Mouse (Mus musculus) forebrain, embryonic 12.5 days (tissue): ENCODE data around the gene Nfib. TPM values are rescaled to one million over a fixed set of nuclear protein-coding genes. Genes with fewer than 3 reads are reported as not detected.
A peak's percentile ranks its signal among the peaks of the same experiment; 100 is the strongest.

ENCODE experiments used
- ATAC-seq: fragments of 200-750 bp; cut with Nextera tagmentation; 2 replicates; pipeline ENCODE4 v1.8.0; 2017; ENCODE audit warnings: moderate TSS enrichment; ENCODE audit not compliant: low FRiP score
- H3K27ac ChIP-seq: fragments of 300-500 bp; sonication (generic); 2 replicates; pipeline ENCODE4 v1.5.1; 2016; ENCODE audit warnings: mild to moderate bottlenecking
- H3K27me3 ChIP-seq: fragments of 300-500 bp; sonication (generic); 2 replicates; pipeline ENCODE4 v1.6.1; 2016; ENCODE audit warnings: mild to moderate bottlenecking
- H3K36me3 ChIP-seq: fragments of 300-500 bp; sonication (generic); replicated peaks from 2 replicates; pipeline ENCODE4 v1.6.1; 2016; ENCODE audit warnings: mild to moderate bottlenecking
- H3K4me1 ChIP-seq: fragments of 300-500 bp; sonication (generic); 2 replicates; pipeline ENCODE4 v1.6.1; 2016
- H3K4me2 ChIP-seq: fragments of 300-500 bp; sonication (generic); 2 replicates; pipeline ENCODE4 v1.6.1; 2016; ENCODE audit warnings: mild to moderate bottlenecking, moderate library complexity
- H3K4me3 ChIP-seq: fragments of 300-500 bp; sonication (generic); replicated peaks from 2 replicates; pipeline ENCODE4 v1.5.1; 2016; ENCODE audit warnings: mild to moderate bottlenecking
- H3K9ac ChIP-seq: fragments of 300-500 bp; sonication (generic); 2 replicates; pipeline ENCODE4 v1.6.1; 2016; ENCODE audit warnings: mild to moderate bottlenecking
- H3K9me3 ChIP-seq: fragments of 300-500 bp; sonication (generic); 2 replicates; pipeline ENCODE4 v1.6.1; 2016
- WGBS: fragments of 180-500 bp; shearing (Covaris S2); methylation state at CpG from one replicate; pipeline ENCODE4 v1.1.7; 2016; 5-methylcytosine and 5-hydroxymethylcytosine counted together
- polyA plus RNA-seq: library from polyadenylated mRNA; unstranded; fragments of >200 nt; fragmentation: Nextera tagmentation; extraction: Ambion mirVana; gene quantifications from 2 replicates; pipeline ENCODE4 v1.2.1, GENCODE M21; 2016

The Nfib gene
- polyA plus RNA-seq, 1 experiment from 2014 or later, result 103 TPM

- Histone ChIP-seq H3K4me3 (no peak overlapping the region), H3K4me1 (peaks cover 28% of the 10 kb centered on the region), H3K27me3 (no peaks in the 10 kb centered on the region), H3K36me3 (no peaks in the 10 kb centered on the region; the same call in 1 of the 2 replicates), H3K27ac (no peak overlapping the region), H3K9ac (no peak overlapping the region), H3K4me2 (no peak overlapping the region), H3K9me3 (no peaks in the 10 kb centered on the region)
- 89% methylated on average over 4 of the region's 4 CpGs for WGBS
- no peak for ATAC-seq
These were observed 250.6 kb downstream of the Nfib start for GRCm38 (mm10) chr4:82454989-82455388.

GRCm38 (mm10) chr4:82453341-82453740 lies 252.2 kb downstream of the Nfib start:
- H3K4me1 ChIP-seq, result peaks cover 21% of the 10 kb centered on the region
- H3K27ac ChIP-seq, result no peak overlapping the region
- H3K9me3 ChIP-seq, result no peaks in the 10 kb centered on the region

GRCm38 (mm10) chr4:82452905-82453304 lies 252.6 kb downstream of the Nfib start:
- no peak overlapping the region for H3K27ac ChIP-seq
- H3K27me3 ChIP-seq, result no peaks in the 10 kb centered on the region
- no peak overlapping the region for H3K4me2 ChIP-seq
- H3K36me3 ChIP-seq, result no peaks in the 10 kb centered on the region; the same call in 1 of the 2 replicates
- no peak overlapping the region for H3K9ac ChIP-seq
- no peak for ATAC-seq
- peaks cover 24% of the 10 kb centered on the region for H3K4me1 ChIP-seq
- WGBS, result 91% methylated on average over 4 of the region's 4 CpGs
- no peaks in the 10 kb centered on the region for H3K9me3 ChIP-seq
- H3K4me3 ChIP-seq, result no peak overlapping the region

More at GRCm38 (mm10) chr4:82453341-82453740, 252.2 kb downstream of the Nfib start:
- no peak overlapping the region for H3K4me3 ChIP-seq
- no peak for ATAC-seq
- H3K27me3 ChIP-seq, result no peaks in the 10 kb centered on the region
- no peak overlapping the region for H3K4me2 ChIP-seq
- H3K36me3 ChIP-seq, result no peaks in the 10 kb centered on the region; the same call in 1 of the 2 replicates
- H3K9ac ChIP-seq, result no peak overlapping the region

GRCm38 (mm10) chr4:82447061-82447671 lies 258.4 kb downstream of the Nfib start:
- Histone ChIP-seq H3K27ac (peak overlapping the region; percentile 73), H3K27me3 (no peaks in the 10 kb centered on the region), H3K4me1 (peaks cover 18% of the 10 kb centered on the region), H3K36me3 (no peaks in the 10 kb centered on the region), H3K9ac (no peak overlapping the region), H3K4me3 (no peak overlapping the region), H3K9me3 (no peaks in the 10 kb centered on the region), H3K4me2 (peak overlapping the region; percentile 17)
- ATAC-seq, result peak; percentile 64; the same call in 1 of the 2 replicates
- WGBS, result 18% methylated on average over 8 of the region's 8 CpGs

- no peak for ATAC-seq
- H3K27ac ChIP-seq, result no peak overlapping the region
- H3K4me3 ChIP-seq, result no peak overlapping the region
- 86% methylated on average over 1 of the region's 1 CpGs for WGBS
- H3K9ac ChIP-seq, result no peak overlapping the region
- H3K36me3 ChIP-seq, result no peaks in the 10 kb centered on the region
- H3K4me1 ChIP-seq, result peaks cover 18% of the 10 kb centered on the region
- H3K27me3 ChIP-seq, result no peaks in the 10 kb centered on the region
- H3K4me2 ChIP-seq, result no peak overlapping the region
- no peaks in the 10 kb centered on the region for H3K9me3 ChIP-seq
These were observed 261.5 kb downstream of the Nfib start for GRCm38 (mm10) chr4:82444078-82444477.

GRCm38 (mm10) chr4:82443441-82443840 lies 262.1 kb downstream of the Nfib start:
- Histone ChIP-seq H3K4me3 (no peak overlapping the region), H3K4me2 (no peak overlapping the region), H3K36me3 (no peaks in the 10 kb centered on the region), H3K27me3 (no peaks in the 10 kb centered on the region), H3K27ac (no peak overlapping the region), H3K9me3 (no peaks in the 10 kb centered on the region), H3K4me1 (peaks cover 18% of the 10 kb centered on the region), H3K9ac (no peak overlapping the region)
- 92% methylated on average over 5 of the region's 5 CpGs for WGBS
- no peak for ATAC-seq

- Histone ChIP-seq H3K27me3 (no peaks in the 10 kb centered on the region), H3K9me3 (no peaks in the 10 kb centered on the region), H3K4me3 (no peak overlapping the region), H3K4me2 (no peak overlapping the region), H3K36me3 (no peaks in the 10 kb centered on the region), H3K27ac (no peak overlapping the region), H3K4me1 (peaks cover 18% of the 10 kb centered on the region), H3K9ac (no peak overlapping the region)
- 82% methylated on average over 5 of the region's 5 CpGs for whole genome bisulfite sequencing
- no peak for ATAC-seq
These were observed 262.5 kb downstream of the Nfib start for GRCm38 (mm10) chr4:82443003-82443402.

GRCm38 (mm10) chr4:82440606-82441005 lies 264.9 kb downstream of the Nfib start:
- no peaks in the 10 kb centered on the region for H3K27me3 ChIP-seq
- H3K9me3 ChIP-seq, result no peaks in the 10 kb centered on the region
- ATAC-seq, result no peak
- H3K27ac ChIP-seq, result no peak overlapping the region
- peaks cover 27% of the 10 kb centered on the region for H3K4me1 ChIP-seq
- H3K4me2 ChIP-seq, result no peak overlapping the region
- no peak overlapping the region for H3K4me3 ChIP-seq
- H3K36me3 ChIP-seq, result no peaks in the 10 kb centered on the region
- 95% methylated on average over 2 of the region's 2 CpGs for WGBS
- H3K9ac ChIP-seq, result no peak overlapping the region

GRCm38 (mm10) chr4:82439813-82440212 lies 265.7 kb downstream of the Nfib start:
- Histone ChIP-seq H3K4me3 (no peak overlapping the region), H3K36me3 (no peaks in the 10 kb centered on the region), H3K27ac (no peak overlapping the region), H3K4me1 (peaks cover 33% of the 10 kb centered on the region), H3K9ac (no peak overlapping the region), H3K9me3 (no peaks in the 10 kb centered on the region), H3K27me3 (no peaks in the 10 kb centered on the region), H3K4me2 (no peak overlapping the region)
- WGBS, result 79% methylated on average over 8 of the region's 8 CpGs
- no peak for ATAC-seq

- Histone ChIP-seq H3K4me2 (no peak overlapping the region), H3K27me3 (no peaks in the 10 kb centered on the region), H3K36me3 (no peaks in the 10 kb centered on the region), H3K4me3 (no peak overlapping the region), H3K9ac (no peak overlapping the region), H3K4me1 (peaks cover 36% of the 10 kb centered on the region), H3K27ac (no peak overlapping the region), H3K9me3 (no peaks in the 10 kb centered on the region)
- no peak for ATAC-seq
- WGBS, result 93% methylated on average over 5 of the region's 5 CpGs
These were observed 266.9 kb downstream of the Nfib start for GRCm38 (mm10) chr4:82438631-82439030.

GRCm38 (mm10) chr4:82437533-82438318 lies 267.8 kb downstream of the Nfib start:
- H3K27ac ChIP-seq, result peak overlapping the region; percentile 42; the same call in 1 of the 2 replicates
- ATAC-seq, result no peak
- no peaks in the 10 kb centered on the region for H3K27me3 ChIP-seq
- peaks cover 36% of the 10 kb centered on the region for H3K4me1 ChIP-seq
- no peak overlapping the region for H3K4me2 ChIP-seq
- no peaks in the 10 kb centered on the region for H3K9me3 ChIP-seq
- H3K36me3 ChIP-seq, result no peaks in the 10 kb centered on the region
- 70% methylated on average over 12 of the region's 12 CpGs for WGBS
- no peak overlapping the region for H3K4me3 ChIP-seq
- H3K9ac ChIP-seq, result no peak overlapping the region

GRCm38 (mm10) chr4:82436656-82437055 lies 268.9 kb downstream of the Nfib start:
- H3K4me3 ChIP-seq, result no peak overlapping the region
- no peak for ATAC-seq
- H3K9ac ChIP-seq, result no peak overlapping the region
- H3K27me3 ChIP-seq, result no peaks in the 10 kb centered on the region
- no peaks in the 10 kb centered on the region for H3K9me3 ChIP-seq
- H3K4me2 ChIP-seq, result no peak overlapping the region
- 78% methylated on average over 2 of the region's 2 CpGs for WGBS
- no peak overlapping the region for H3K27ac ChIP-seq
- no peaks in the 10 kb centered on the region for H3K36me3 ChIP-seq
- peaks cover 36% of the 10 kb centered on the region for H3K4me1 ChIP-seq

GRCm38 (mm10) chr4:82435716-82436115 lies 269.8 kb downstream of the Nfib start:
- ATAC-seq, result no peak
- Histone ChIP-seq H3K27ac (no peak overlapping the region; the same call in 1 of the 2 replicates), H3K36me3 (no peaks in the 10 kb centered on the region), H3K9me3 (no peaks in the 10 kb centered on the region), H3K4me2 (no peak overlapping the region), H3K27me3 (no peaks in the 10 kb centered on the region), H3K4me1 (peaks cover 38% of the 10 kb centered on the region), H3K4me3 (no peak overlapping the region), H3K9ac (no peak overlapping the region)
- 31% methylated on average over 5 of the region's 5 CpGs for WGBS
